Mouse (Mus musculus) megakaryocyte-erythroid progenitor cell, adult 5-6 weeks (primary cell): Measurements from ENCODE around the gene Adgrg6. TPM values are rescaled to one million over a fixed set of nuclear protein-coding genes. Genes with fewer than 3 reads are reported as not detected.
A peak's percentile ranks its signal among the peaks of the same experiment; 100 is the strongest.

Source experiments
- ATAC-seq: replicated peaks from 2 replicates; pipeline ENCODE4 v1.8.0; 2016; ENCODE audit warnings: mild to moderate bottlenecking, inconsistent platforms; ENCODE audit not compliant: severe bottlenecking, poor library complexity, low FRiP score, low TSS enrichment
- total RNA-seq, 2 experiments: library from RNA; stranded (forward) in 1 of 2; stranded (reverse) in 1 of 2; fragments of 200-1000, 215-1000 nt in 1 of 2; fragments of >200 nt in 1 of 2; fragmentation: Nextera tagmentation in 1 of 2; gene quantifications; 2 replicates each; pipeline ENCODE4 v1.2.3; 2014 to 2017

Adgrg6 gene
- total RNA-seq, 2 experiments from 2014 or later = not detected

GRCm38 (mm10) chr10:14495658-14496057, 49.8 kb downstream of the Adgrg6 start:
- no peak for ATAC-seq

- ATAC-seq = no peak
Measured at GRCm38 (mm10) chr10:14495204-14495603, 50.3 kb downstream of the Adgrg6 start.

GRCm38 (mm10) chr10:14491838-14492237, 53.6 kb downstream of the Adgrg6 start:
- no peak for ATAC-seq

GRCm38 (mm10) chr10:14483257-14483656, 62.2 kb downstream of the Adgrg6 start:
- ATAC-seq = no peak

- ATAC-seq = no peak
Measured at GRCm38 (mm10) chr10:14482483-14482882, 63.0 kb downstream of the Adgrg6 start.

GRCm38 (mm10) chr10:14480928-14481327, 64.5 kb downstream of the Adgrg6 start:
- no peak for ATAC-seq

- ATAC-seq = no peak
Measured at GRCm38 (mm10) chr10:14476393-14476792, 69.1 kb downstream of the Adgrg6 start.

- no peak for ATAC-seq
Measured at GRCm38 (mm10) chr10:14475641-14476040, 69.8 kb downstream of the Adgrg6 start.

GRCm38 (mm10) chr10:14474541-14475305, 70.7 kb downstream of the Adgrg6 start:
- no peak for ATAC-seq

- no peak for ATAC-seq
Measured at GRCm38 (mm10) chr10:14471039-14471550, 74.4 kb downstream of the Adgrg6 start.

- ATAC-seq = no peak
Measured at GRCm38 (mm10) chr10:14468623-14469022, 76.8 kb downstream of the Adgrg6 start.

- ATAC-seq = no peak
Measured at GRCm38 (mm10) chr10:14463796-14464511, 81.5 kb downstream of the Adgrg6 start.

GRCm38 (mm10) chr10:14460933-14461514, 84.4 kb downstream of the Adgrg6 start:
- ATAC-seq = no peak

- ATAC-seq = peak; percentile 63
Measured at GRCm38 (mm10) chr10:14460252-14460932, 85.1 kb downstream of the Adgrg6 start.

GRCm38 (mm10) chr10:14459819-14460218, 85.6 kb downstream of the Adgrg6 start:
- no peak for ATAC-seq

GRCm38 (mm10) chr10:14459330-14459729, 86.1 kb downstream of the Adgrg6 start:
- no peak for ATAC-seq

GRCm38 (mm10) chr10:14454481-14454880, 91.0 kb downstream of the Adgrg6 start:
- ATAC-seq = no peak

GRCm38 (mm10) chr10:14451811-14452210, 93.6 kb downstream of the Adgrg6 start:
- peak; percentile 95 for ATAC-seq

GRCm38 (mm10) chr10:14450073-14450472, 95.4 kb downstream of the Adgrg6 start:
- ATAC-seq = no peak
